Mouse (Mus musculus) bone marrow, adult 2 months (tissue): ENCODE data around the gene Dync1i2. TPM values are rescaled to one million over a fixed set of nuclear protein-coding genes. Genes with fewer than 3 reads are reported as not detected.

Experiments used
- H3K27ac ChIP-seq: fragments of 200-500 bp; 2 replicates; pipeline ENCODE4 v1.5.1; 2012; ENCODE audit warnings: low read depth, mild to moderate bottlenecking, control low read depth, inconsistent platforms, low read length; ENCODE audit not compliant: control insufficient read depth, poor library complexity, insufficient read depth
- H3K4me1 ChIP-seq: fragments of 200-500 bp; 2 replicates; pipeline ENCODE4 v1.6.1; 2011; ENCODE audit warnings: low read length; ENCODE audit not compliant: control insufficient read depth, insufficient read depth
- H3K4me3 ChIP-seq: fragments of 200-500 bp; replicated peaks from 2 replicates; pipeline ENCODE3; 2011; ENCODE audit warnings: mild to moderate bottlenecking, low read depth, low read length, control low read depth; ENCODE audit not compliant: control insufficient read depth
- CTCF ChIP-seq: fragments of 200-500 bp; IDR thresholded peaks from 2 replicates; pipeline ENCODE4 v1.5.1; 2011; ENCODE audit warnings: low read length, control low read depth; ENCODE audit not compliant: control insufficient read depth, insufficient read depth
- POLR2A ChIP-seq: fragments of 200-500 bp; IDR thresholded peaks from 2 replicates; pipeline ENCODE4 v1.6.1; 2011; ENCODE audit warnings: low read depth, mild to moderate bottlenecking, control low read depth, low read length, borderline replicate concordance; ENCODE audit not compliant: control insufficient read depth
- WGBS: fragments of 180-500 bp; shearing (Covaris S2); methylation state at CpG from one replicate; pipeline ENCODE4 v1.1.7; 2018; 5-methylcytosine and 5-hydroxymethylcytosine counted together
- polyA plus RNA-seq: library from polyadenylated mRNA; stranded (reverse); fragments of >200 nt; gene quantifications from 2 replicates; pipeline ENCODE4 v1.2.4, GENCODE M21; 2011; ENCODE audit warnings: low replicate concordance; ENCODE audit not compliant: missing spikeins, insufficient read depth, insufficient read length

Gene Dync1i2
- polyA plus RNA-seq, 1 experiment, result 50.8 TPM

GRCm38 (mm10) chr2:71212360-71212726 is 837 bp downstream of the Dync1i2 start:
- no peak for TF ChIP-seq CTCF
- TF ChIP-seq POLR2A, result no peak
- Histone ChIP-seq H3K4me3 (peak overlapping the region; percentile 92), H3K4me1 (no peaks in the 10 kb centered on the region), H3K27ac (peak overlapping the region; percentile 81; the same call in 1 of the 2 replicates)
- WGBS, result 2% methylated on average over 6 of the region's 6 CpGs

- Histone ChIP-seq H3K4me3 (no peak overlapping the region), H3K27ac (no peak overlapping the region), H3K4me1 (no peaks in the 10 kb centered on the region)
- TF ChIP-seq POLR2A (no peak), CTCF (no peak)
- WGBS, result 56% methylated on average over 1 of the region's 1 CpGs
Measured at GRCm38 (mm10) chr2:71221020-71221419, 9.5 kb downstream of the Dync1i2 start.

GRCm38 (mm10) chr2:71227398-71227797 is 15.9 kb downstream of the Dync1i2 start:
- 26% methylated on average over 1 of the region's 1 CpGs for WGBS
- H3K27ac ChIP-seq, result no peak overlapping the region
- TF ChIP-seq POLR2A, result no peak
- no peak for TF ChIP-seq CTCF
- H3K4me3 ChIP-seq, result no peak overlapping the region
- no peaks in the 10 kb centered on the region for H3K4me1 ChIP-seq

- TF ChIP-seq CTCF (no peak), POLR2A (no peak)
- WGBS, result 73% methylated on average over 1 of the region's 1 CpGs
- H3K4me1 ChIP-seq, result no peaks in the 10 kb centered on the region; the same call in 1 of the 2 replicates
- H3K4me3 ChIP-seq, result no peak overlapping the region
- H3K27ac ChIP-seq, result no peak overlapping the region
Measured at GRCm38 (mm10) chr2:71229603-71230002, 18.1 kb downstream of the Dync1i2 start.

GRCm38 (mm10) chr2:71231951-71232350 is 20.4 kb downstream of the Dync1i2 start:
- Histone ChIP-seq H3K4me3 (no peak overlapping the region), H3K27ac (no peak overlapping the region), H3K4me1 (no peaks in the 10 kb centered on the region; the same call in 1 of the 2 replicates)
- TF ChIP-seq CTCF (no peak), POLR2A (no peak)
- 68% methylated on average over 5 of the region's 5 CpGs for WGBS

- Histone ChIP-seq H3K27ac (no peak overlapping the region), H3K4me3 (no peak overlapping the region), H3K4me1 (no peaks in the 10 kb centered on the region; the same call in 1 of the 2 replicates)
- TF ChIP-seq POLR2A, result no peak
- no peak for TF ChIP-seq CTCF
- 60% methylated on average over 2 of the region's 2 CpGs for WGBS
Measured at GRCm38 (mm10) chr2:71232976-71233375, 21.5 kb downstream of the Dync1i2 start.

- Histone ChIP-seq H3K4me3 (no peak overlapping the region), H3K27ac (no peak overlapping the region), H3K4me1 (no peaks in the 10 kb centered on the region; the same call in 1 of the 2 replicates)
- TF ChIP-seq CTCF (no peak), POLR2A (no peak)
- WGBS, result 74% methylated on average over 4 of the region's 4 CpGs
Measured at GRCm38 (mm10) chr2:71235420-71235819, 23.9 kb downstream of the Dync1i2 start.

GRCm38 (mm10) chr2:71236009-71236408 is 24.5 kb downstream of the Dync1i2 start:
- H3K4me3 ChIP-seq, result no peak overlapping the region
- H3K4me1 ChIP-seq, result no peaks in the 10 kb centered on the region; the same call in 1 of the 2 replicates
- WGBS, result 90% methylated on average over 6 of the region's 6 CpGs
- no peak overlapping the region for H3K27ac ChIP-seq
- no peak for TF ChIP-seq CTCF
- no peak for TF ChIP-seq POLR2A

GRCm38 (mm10) chr2:71241505-71241904 is 30.0 kb downstream of the Dync1i2 start:
- no peak for TF ChIP-seq CTCF
- TF ChIP-seq POLR2A, result no peak
- 85% methylated on average over 2 of the region's 2 CpGs for WGBS
- no peak overlapping the region for H3K4me3 ChIP-seq
- H3K4me1 ChIP-seq, result no peaks in the 10 kb centered on the region
- no peak overlapping the region for H3K27ac ChIP-seq
